Mouse (Mus musculus): ENCODE data around the gene Zfp629. TPM values are rescaled to one million over a fixed set of nuclear protein-coding genes. Genes with fewer than 3 reads are reported as not detected.
A peak's percentile ranks its signal among the peaks of the same experiment; 100 is the strongest.
"Not testable (repeated sequence)": the region's sequence is repeated elsewhere in the genome, so short reads cannot be mapped to it uniquely, and the experiment has no call there.

The Zfp629 gene
- polyA plus RNA-seq, 1 experiment from 2014 or later, result 15.0 TPM

GRCm38 (mm10) chr7:127648516-127649201 is 33.1 kb upstream of the Zfp629 start:
- Histone ChIP-seq H3K4me3 (ENCODE audit: low read length) (no peak overlapping the region), H3K27ac (ENCODE audit: low read depth, low read length) (no peak overlapping the region), H3K4me2 (ENCODE audit: low read length) (no peak overlapping the region), H3K9me3 (ENCODE audit: control insufficient read depth, low read length) (no peaks in the 10 kb centered on the region), H3K4me1 (ENCODE audit: control insufficient read depth, insufficient read depth, low read depth, low read length) (no peaks in the 10 kb centered on the region), H3K36me3 (ENCODE audit: control insufficient read depth, insufficient read depth, low read length) (no peaks in the 10 kb centered on the region), H3K9ac (ENCODE audit: low read depth, low read length) (no peak overlapping the region), H3K27me3 (replicated peaks; ENCODE audit: control insufficient read depth, insufficient read depth, low read length) (no peaks in the 10 kb centered on the region)
- 84% methylated on average over 4 of the region's 4 CpGs for WGBS
- ATAC-seq, result no peak

GRCm38 (mm10) chr7:127647576-127647975 is 32.0 kb upstream of the Zfp629 start:
- not testable (repeated sequence) for H3K4me3 ChIP-seq (ENCODE audit: low read length); H3K9me3 ChIP-seq (ENCODE audit: control insufficient read depth, low read length); H3K27me3 ChIP-seq (replicated peaks; ENCODE audit: control insufficient read depth, insufficient read depth, low read length); H3K4me1 ChIP-seq (ENCODE audit: control insufficient read depth, insufficient read depth, low read depth, low read length); ATAC-seq; H3K4me2 ChIP-seq (ENCODE audit: low read length); H3K9ac ChIP-seq (ENCODE audit: low read depth, low read length); H3K36me3 ChIP-seq (ENCODE audit: control insufficient read depth, insufficient read depth, low read length); H3K27ac ChIP-seq (ENCODE audit: low read depth, low read length)
- WGBS, result 90% methylated on average over 7 of the region's 7 CpGs

- ATAC-seq, result no peak
- no peaks in the 10 kb centered on the region for H3K9me3 ChIP-seq (ENCODE audit: control insufficient read depth, low read length)
- H3K4me1 ChIP-seq (ENCODE audit: control insufficient read depth, insufficient read depth, low read depth, low read length), result no peaks in the 10 kb centered on the region
- no peaks in the 10 kb centered on the region for H3K36me3 ChIP-seq (ENCODE audit: control insufficient read depth, insufficient read depth, low read length)
- no peak overlapping the region for H3K9ac ChIP-seq (ENCODE audit: low read depth, low read length)
- no peak overlapping the region for H3K4me3 ChIP-seq (ENCODE audit: low read length)
- H3K4me2 ChIP-seq (ENCODE audit: low read length), result no peak overlapping the region
- H3K27ac ChIP-seq (ENCODE audit: low read depth, low read length), result no peak overlapping the region
- WGBS, result 92% methylated on average over 4 of the region's 4 CpGs
- no peaks in the 10 kb centered on the region for H3K27me3 ChIP-seq (replicated peaks; ENCODE audit: control insufficient read depth, insufficient read depth, low read length)
Observed at GRCm38 (mm10) chr7:127646363-127646762, 30.8 kb upstream of the Zfp629 start.

GRCm38 (mm10) chr7:127642254-127642653 is 26.7 kb upstream of the Zfp629 start:
- Histone ChIP-seq H3K4me3 (ENCODE audit: low read length) (no peak overlapping the region), H3K9me3 (ENCODE audit: control insufficient read depth, low read length) (no peaks in the 10 kb centered on the region), H3K27ac (ENCODE audit: low read depth, low read length) (no peak overlapping the region), H3K36me3 (ENCODE audit: control insufficient read depth, insufficient read depth, low read length) (no peaks in the 10 kb centered on the region), H3K9ac (ENCODE audit: low read depth, low read length) (no peak overlapping the region), H3K4me1 (ENCODE audit: control insufficient read depth, insufficient read depth, low read depth, low read length) (peaks cover 4% of the 10 kb centered on the region), H3K27me3 (replicated peaks; ENCODE audit: control insufficient read depth, insufficient read depth, low read length) (no peaks in the 10 kb centered on the region), H3K4me2 (ENCODE audit: low read length) (no peak overlapping the region)
- WGBS, result 80% methylated on average over 4 of the region's 4 CpGs
- ATAC-seq, result no peak

GRCm38 (mm10) chr7:127641260-127641659 is 25.7 kb upstream of the Zfp629 start:
- ATAC-seq, result no peak
- H3K9ac ChIP-seq (ENCODE audit: low read depth, low read length), result no peak overlapping the region
- no peak overlapping the region for H3K4me2 ChIP-seq (ENCODE audit: low read length)
- H3K4me1 ChIP-seq (ENCODE audit: control insufficient read depth, insufficient read depth, low read depth, low read length), result peaks cover 6% of the 10 kb centered on the region
- H3K27ac ChIP-seq (ENCODE audit: low read depth, low read length), result no peak overlapping the region
- no peaks in the 10 kb centered on the region for H3K27me3 ChIP-seq (replicated peaks; ENCODE audit: control insufficient read depth, insufficient read depth, low read length)
- H3K4me3 ChIP-seq (ENCODE audit: low read length), result no peak overlapping the region
- H3K9me3 ChIP-seq (ENCODE audit: control insufficient read depth, low read length), result no peaks in the 10 kb centered on the region
- 46% methylated on average over 4 of the region's 4 CpGs for WGBS
- no peaks in the 10 kb centered on the region for H3K36me3 ChIP-seq (ENCODE audit: control insufficient read depth, insufficient read depth, low read length)

GRCm38 (mm10) chr7:127636963-127637362 is 21.4 kb upstream of the Zfp629 start:
- under 1% methylated on average over 26 of the region's 27 CpGs for WGBS
- H3K9me3 ChIP-seq (ENCODE audit: control insufficient read depth, low read length), result no peaks in the 10 kb centered on the region
- H3K27me3 ChIP-seq (replicated peaks; ENCODE audit: control insufficient read depth, insufficient read depth, low read length), result no peaks in the 10 kb centered on the region
- H3K9ac ChIP-seq (ENCODE audit: low read depth, low read length), result peak overlapping the region; percentile 84
- ATAC-seq, result peak; percentile 79
- H3K4me2 ChIP-seq (ENCODE audit: low read length), result peak overlapping the region; percentile 76
- no peaks in the 10 kb centered on the region for H3K36me3 ChIP-seq (ENCODE audit: control insufficient read depth, insufficient read depth, low read length)
- H3K4me1 ChIP-seq (ENCODE audit: control insufficient read depth, insufficient read depth, low read depth, low read length), result peaks cover 6% of the 10 kb centered on the region
- H3K27ac ChIP-seq (ENCODE audit: low read depth, low read length), result no peak overlapping the region; the same call in 1 of the 2 replicates
- peak overlapping the region; percentile 66 for H3K4me3 ChIP-seq (ENCODE audit: low read length)

- no peak overlapping the region for H3K4me2 ChIP-seq (ENCODE audit: low read length)
- no peaks in the 10 kb centered on the region for H3K9me3 ChIP-seq (ENCODE audit: control insufficient read depth, low read length)
- ATAC-seq, result no peak
- H3K4me3 ChIP-seq (ENCODE audit: low read length), result no peak overlapping the region
- 67% methylated on average over 4 of the region's 4 CpGs for WGBS
- H3K27ac ChIP-seq (ENCODE audit: low read depth, low read length), result no peak overlapping the region
- H3K27me3 ChIP-seq (replicated peaks; ENCODE audit: control insufficient read depth, insufficient read depth, low read length), result no peaks in the 10 kb centered on the region
- H3K4me1 ChIP-seq (ENCODE audit: control insufficient read depth, insufficient read depth, low read depth, low read length), result no peaks in the 10 kb centered on the region
- no peaks in the 10 kb centered on the region for H3K36me3 ChIP-seq (ENCODE audit: control insufficient read depth, insufficient read depth, low read length)
- no peak overlapping the region for H3K9ac ChIP-seq (ENCODE audit: low read depth, low read length)
Observed at GRCm38 (mm10) chr7:127631416-127631815, 15.8 kb upstream of the Zfp629 start.

GRCm38 (mm10) chr7:127628646-127629045 is 13.0 kb upstream of the Zfp629 start:
- Histone ChIP-seq H3K27me3 (replicated peaks; ENCODE audit: control insufficient read depth, insufficient read depth, low read length) (no peaks in the 10 kb centered on the region), H3K4me2 (ENCODE audit: low read length) (no peak overlapping the region), H3K4me1 (ENCODE audit: control insufficient read depth, insufficient read depth, low read depth, low read length) (no peaks in the 10 kb centered on the region), H3K9ac (ENCODE audit: low read depth, low read length) (no peak overlapping the region), H3K36me3 (ENCODE audit: control insufficient read depth, insufficient read depth, low read length) (no peaks in the 10 kb centered on the region), H3K27ac (ENCODE audit: low read depth, low read length) (no peak overlapping the region), H3K4me3 (ENCODE audit: low read length) (no peak overlapping the region), H3K9me3 (ENCODE audit: control insufficient read depth, low read length) (no peaks in the 10 kb centered on the region)
- 90% methylated on average over 5 of the region's 5 CpGs for WGBS
- ATAC-seq, result no peak

GRCm38 (mm10) chr7:127626471-127626870 is 10.9 kb upstream of the Zfp629 start:
- Histone ChIP-seq H3K4me1 (ENCODE audit: control insufficient read depth, insufficient read depth, low read depth, low read length) (no peaks in the 10 kb centered on the region), H3K4me2 (ENCODE audit: low read length) (no peak overlapping the region), H3K27ac (ENCODE audit: low read depth, low read length) (no peak overlapping the region), H3K9me3 (ENCODE audit: control insufficient read depth, low read length) (no peaks in the 10 kb centered on the region), H3K9ac (ENCODE audit: low read depth, low read length) (no peak overlapping the region), H3K36me3 (ENCODE audit: control insufficient read depth, insufficient read depth, low read length) (no peaks in the 10 kb centered on the region), H3K27me3 (replicated peaks; ENCODE audit: control insufficient read depth, insufficient read depth, low read length) (no peaks in the 10 kb centered on the region), H3K4me3 (ENCODE audit: low read length) (no peak overlapping the region)
- 91% methylated on average over 4 of the region's 4 CpGs for WGBS
- ATAC-seq, result no peak

Data from hindbrain, embryonic 16.5 days (tissue).